Mouse (Mus musculus) cerebellum, postnatal 4 days (tissue): ENCODE results near the gene Cox4i1.

Experiments used
- DNase-seq, 2 experiments: peaks; one replicate each; pipeline ENCODE4 v3.0.0; 2022; ENCODE audit warnings: low spot score in 2 of 2, mixed read lengths in 1 of 2

Cox4i1 gene

DNA sequence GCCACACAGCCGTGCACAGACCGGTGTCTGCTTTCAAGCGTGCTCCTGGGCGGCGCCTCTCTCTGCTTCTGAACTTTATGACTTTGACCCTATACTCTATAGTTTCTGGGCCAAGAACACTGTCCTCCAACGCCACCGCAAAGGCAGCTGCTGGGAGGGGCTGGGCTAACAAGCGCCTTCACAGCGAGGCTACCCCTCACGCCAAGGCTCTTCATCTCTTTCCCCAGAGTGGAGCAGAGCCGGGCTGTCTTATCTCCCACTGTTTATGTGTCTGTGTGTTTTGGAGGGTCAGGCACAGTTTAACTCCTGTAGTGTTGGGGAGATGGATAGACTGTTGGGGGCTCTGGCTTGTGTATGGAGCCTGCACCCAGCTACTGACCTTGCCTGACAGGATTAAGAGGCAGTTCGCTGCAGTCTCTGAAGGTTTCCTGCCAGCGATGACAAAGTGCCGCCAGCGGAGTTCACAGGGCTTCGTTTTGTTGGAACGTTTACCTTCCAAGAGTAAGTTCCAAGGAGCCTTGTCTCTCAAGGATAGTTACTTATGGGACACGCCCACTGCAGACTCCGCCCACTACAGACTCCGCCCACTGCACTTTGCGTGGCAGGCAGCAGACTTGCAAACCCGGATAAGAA lies 26.0 kb downstream of the Cox4i1 start:
- DNase-seq, result no peak

DNA sequence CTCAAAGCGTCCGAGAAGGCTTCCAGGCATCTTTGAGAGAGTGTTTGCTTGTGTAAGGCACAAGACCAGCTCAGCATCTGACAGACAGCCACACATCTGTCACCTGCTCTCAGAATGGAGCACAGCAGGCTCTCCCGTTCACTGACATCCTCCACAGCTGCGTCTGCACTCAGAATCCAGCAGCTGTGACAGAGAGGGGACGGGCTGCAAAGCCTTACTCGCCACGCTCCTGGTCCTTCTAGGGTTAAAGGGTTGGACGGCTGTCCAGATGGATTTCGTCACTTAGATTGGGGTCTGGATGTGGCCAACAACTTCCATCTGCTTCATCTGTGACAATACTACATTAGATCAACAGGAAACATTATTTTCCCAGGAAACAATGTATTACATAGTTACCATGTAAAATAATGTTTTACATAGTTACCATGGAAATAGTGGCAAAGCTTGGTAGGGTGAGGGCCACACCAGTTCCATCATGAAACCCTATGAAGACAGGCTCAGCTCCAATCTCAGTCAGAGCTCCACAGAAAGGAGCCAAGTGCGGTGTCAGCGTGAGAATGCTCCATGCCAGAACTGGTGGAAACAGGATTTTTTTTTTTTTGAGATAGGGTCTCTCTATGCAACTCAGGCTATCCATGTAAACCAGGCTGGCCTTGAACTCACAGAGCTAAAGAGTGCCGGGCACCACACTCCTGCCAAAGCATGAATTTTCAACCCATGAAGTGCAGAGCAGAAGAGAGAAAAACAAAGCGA lies 28.6 kb downstream of the Cox4i1 start:
- no peak for DNase-seq

DNA sequence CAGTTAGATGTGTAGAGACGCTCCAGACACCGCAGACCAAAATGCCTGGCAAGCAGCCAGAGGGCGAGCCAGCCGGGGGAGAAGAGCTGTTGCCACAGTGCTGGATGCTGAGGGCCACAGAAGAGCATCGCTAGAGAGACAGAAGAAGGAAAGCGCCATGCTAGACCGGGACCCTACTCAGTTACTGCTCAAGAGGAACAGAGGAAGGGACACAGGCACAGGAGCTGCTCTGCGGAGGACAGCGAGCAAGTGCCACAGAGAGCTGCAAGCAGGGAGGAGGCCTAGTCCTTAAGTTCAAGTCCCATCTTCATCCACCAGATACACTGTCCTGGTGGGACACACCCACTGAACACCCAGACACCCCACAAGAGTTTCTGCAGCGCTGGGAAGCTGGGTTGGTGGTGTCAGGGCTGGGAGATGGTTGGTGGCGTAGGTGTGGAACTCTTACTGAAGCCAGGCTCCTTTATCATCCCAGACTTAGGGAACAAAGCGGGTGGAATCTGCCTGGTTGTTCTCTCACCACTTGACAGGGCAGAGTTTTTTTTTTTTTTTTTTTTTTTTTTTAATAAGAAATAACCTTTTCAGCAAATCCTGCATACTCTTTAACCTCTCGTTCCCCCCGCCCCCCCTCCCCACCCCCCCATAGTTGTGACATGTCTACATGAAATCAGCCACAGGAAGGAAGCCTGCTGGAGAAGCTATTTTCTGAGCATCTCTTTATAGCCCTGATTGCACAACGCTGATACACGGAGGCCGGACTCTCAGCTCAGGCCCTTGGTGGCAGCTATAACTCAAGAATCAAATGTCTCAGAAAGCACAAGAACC lies 29.3 kb downstream of the Cox4i1 start:
- peak in 1 of 2 experiments; percentile 67 for DNase-seq

- no peak for DNase-seq
These were observed 29.9 kb downstream of the Cox4i1 start for GRCm38 (mm10) chr8:120697979-120698272.

- no peak for DNase-seq
These were observed 30.4 kb downstream of the Cox4i1 start for GRCm38 (mm10) chr8:120698426-120698825.

DNA sequence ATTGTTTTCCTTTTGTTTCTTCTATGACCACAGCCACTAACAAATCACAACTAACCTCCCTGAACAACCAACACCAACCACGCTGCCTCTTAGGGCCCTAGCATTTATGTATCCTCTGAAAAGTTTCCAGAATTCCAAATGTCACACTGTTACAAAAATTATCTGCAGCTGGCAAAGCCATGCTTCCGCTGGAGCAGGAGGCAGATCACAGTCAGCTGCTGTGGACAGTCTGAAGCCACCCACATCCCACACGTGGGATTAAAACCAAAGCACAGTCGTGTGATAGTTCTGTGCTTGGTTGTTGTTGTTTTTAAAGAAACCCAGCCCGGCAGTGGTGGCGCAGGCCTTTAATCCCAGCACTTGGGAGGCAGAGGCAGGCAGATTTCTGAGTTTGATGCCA lies 31.1 kb downstream of the Cox4i1 start:
- no peak for DNase-seq

DNA sequence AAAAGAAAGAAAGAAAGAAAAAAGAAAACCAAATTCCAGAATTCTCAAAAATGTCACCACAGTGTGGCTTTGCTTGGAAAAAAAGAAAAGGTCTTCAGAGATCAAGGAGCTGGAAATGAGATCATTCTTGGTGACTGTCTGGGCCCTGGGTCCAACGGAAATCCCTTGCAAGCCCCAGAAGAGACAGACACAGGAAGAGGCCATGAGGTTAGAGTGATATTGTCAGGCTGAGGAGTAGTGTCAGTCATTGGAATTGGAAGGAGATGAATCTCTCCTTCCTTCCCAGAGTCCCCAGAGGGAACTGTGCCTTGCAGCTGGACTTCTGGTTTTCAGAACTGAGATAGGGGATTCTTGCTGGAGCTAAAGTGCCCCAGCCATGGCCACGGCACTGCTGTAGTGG lies 31.5 kb downstream of the Cox4i1 start:
- DNase-seq, result no peak

DNA sequence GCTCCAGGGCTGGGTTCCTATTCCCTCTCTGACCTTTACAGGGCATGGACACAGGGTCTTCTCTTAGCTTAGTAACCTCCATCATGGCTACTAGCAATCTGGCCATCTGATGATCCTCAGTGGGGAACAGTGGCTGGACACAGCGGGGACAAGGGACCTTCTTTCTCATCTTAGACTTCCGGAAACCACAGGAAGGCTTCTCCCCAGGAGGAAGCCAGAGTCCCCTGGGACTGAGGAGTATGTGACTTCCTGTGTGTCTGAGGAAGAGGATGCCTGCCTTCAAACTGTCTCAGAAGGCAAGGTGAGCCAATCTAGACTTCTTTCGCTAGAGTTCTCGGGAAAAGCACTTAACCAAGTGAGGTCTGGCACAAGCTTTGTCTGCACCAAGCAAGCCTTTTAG lies 32.0 kb downstream of the Cox4i1 start:
- DNase-seq, result no peak

- no peak for DNase-seq
These were observed 33.9 kb downstream of the Cox4i1 start for GRCm38 (mm10) chr8:120701758-120702465.

GRCm38 (mm10) chr8:120704203-120704602 lies 36.2 kb downstream of the Cox4i1 start:
- no peak for DNase-seq

- DNase-seq, result no peak
These were observed 37.1 kb downstream of the Cox4i1 start for GRCm38 (mm10) chr8:120705163-120705562.

GRCm38 (mm10) chr8:120706193-120706592 lies 38.2 kb downstream of the Cox4i1 start:
- DNase-seq, result no peak

- DNase-seq, result no peak
These were observed 41.2 kb downstream of the Cox4i1 start for GRCm38 (mm10) chr8:120709176-120709575.

DNA sequence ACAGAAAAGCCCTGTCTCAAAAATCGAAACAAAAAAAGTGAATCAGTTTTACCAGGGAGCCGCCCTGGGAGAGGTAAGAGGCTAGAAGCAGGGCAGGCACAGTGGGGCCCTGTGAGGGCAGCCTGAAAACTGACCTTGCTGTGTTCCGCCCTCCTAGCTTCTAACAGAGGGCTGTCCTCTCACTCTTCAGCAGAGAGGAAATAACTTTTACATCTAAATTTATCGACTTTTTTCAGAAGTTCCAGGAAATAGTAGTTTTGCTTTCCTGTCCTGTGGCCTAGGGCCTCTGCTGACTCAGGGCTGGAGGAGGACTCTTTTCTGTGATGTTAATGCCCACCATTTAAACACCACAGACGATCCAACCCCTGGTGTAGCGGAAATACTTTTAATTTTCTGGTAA lies 47.2 kb downstream of the Cox4i1 start:
- no peak for DNase-seq

DNA sequence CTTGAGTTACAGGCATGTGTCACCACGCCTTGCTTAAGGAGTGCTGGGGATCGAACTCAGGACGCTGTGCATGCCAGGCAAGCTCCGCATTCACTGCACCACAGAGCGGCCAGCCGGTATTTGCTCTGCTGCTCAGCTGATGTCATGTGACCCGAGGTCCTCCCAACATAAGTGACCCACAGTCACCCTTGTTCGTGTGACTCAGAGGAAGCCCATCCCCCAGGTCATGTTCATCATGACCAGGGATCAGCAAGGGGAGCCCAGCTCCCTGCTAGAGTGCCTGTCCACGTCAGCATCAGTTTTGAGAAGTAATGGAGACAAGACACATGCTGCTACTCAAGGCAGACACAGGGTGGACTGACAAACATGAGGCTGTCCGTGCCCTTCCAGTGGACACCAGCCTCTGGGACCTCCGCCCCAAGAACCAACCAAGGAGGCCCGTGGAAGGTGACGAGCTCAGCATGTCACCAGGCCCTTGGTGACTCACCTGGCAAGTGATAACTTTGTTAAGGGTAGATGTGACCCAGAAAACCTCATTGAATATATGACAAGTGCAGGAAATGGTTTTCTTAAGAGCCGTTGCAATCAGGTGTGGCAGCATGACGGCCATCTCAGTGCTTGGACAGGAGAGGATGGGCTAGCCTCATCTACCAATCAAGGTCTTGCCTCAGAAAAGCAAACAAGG lies 48.1 kb downstream of the Cox4i1 start:
- no peak for DNase-seq

DNA sequence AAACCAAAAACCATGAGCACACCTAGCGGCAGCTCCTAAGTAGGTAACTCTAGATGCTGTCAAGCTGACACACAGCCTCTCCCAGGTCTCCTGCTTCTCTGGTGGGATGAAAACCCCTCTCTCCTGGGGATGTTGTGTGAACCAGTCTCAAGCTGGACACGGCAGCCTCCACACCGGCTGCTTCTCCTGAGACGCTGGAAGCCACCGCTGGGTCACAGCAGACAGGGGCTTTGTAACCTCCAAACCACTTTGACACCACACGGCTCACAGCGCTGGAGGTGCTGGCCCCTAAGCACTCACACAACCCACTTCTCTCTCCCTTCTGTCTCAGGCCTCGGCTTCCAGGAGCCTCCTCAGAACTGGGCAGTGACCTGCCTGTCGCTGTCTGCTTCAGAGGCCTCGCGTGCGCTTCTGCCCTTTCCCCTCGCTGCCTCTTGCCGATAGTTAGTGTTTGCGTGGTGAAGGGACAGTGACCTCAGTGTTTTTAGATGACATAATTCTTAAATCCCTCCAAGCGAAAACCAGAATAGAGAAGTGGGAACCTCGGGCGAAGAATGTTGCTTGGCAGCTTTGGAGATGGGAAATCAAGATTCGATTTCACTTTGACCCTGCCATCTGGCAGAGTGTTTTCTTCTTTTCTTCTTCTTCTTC lies 51.7 kb downstream of the Cox4i1 start:
- no peak for DNase-seq

DNA sequence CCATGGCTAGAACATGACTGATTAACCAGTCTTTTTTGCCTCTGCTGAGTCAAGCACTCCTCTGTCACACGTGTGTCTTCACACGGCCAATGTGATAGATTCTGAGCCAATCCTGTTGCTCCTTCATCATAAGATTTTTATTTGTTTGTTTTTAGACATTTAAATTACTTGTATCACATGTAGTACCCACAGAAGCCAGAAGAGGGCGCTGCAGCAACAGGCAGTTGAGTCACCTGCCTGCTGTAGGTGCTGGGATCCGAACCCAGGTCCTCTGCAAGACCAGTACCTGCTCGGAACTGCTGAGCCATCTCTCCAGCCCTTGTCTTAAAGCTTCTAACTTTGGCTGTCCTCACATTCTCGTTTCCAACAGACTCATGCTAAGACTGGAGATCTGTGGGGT lies 55.0 kb downstream of the Cox4i1 start:
- no peak for DNase-seq
